Mouse (Mus musculus): ENCODE data around the gene Mrm2.

Gene Mrm2

GRCm38 (mm10) chr5:140331615-140332512 lies at the start of gene Mrm2:
Gene Mrm2 (minus strand): TSS chr5:140331898.
- WGBS: 2% methylated on average over 39 of the region's 39 CpGs

GRCm38 (mm10) chr5:140381156-140381555 lies 49.5 kb upstream of the Mrm2 start:
- WGBS: 69% methylated on average over 7 of the region's 7 CpGs

GRCm38 (mm10) chr5:140379299-140379698 lies 47.6 kb upstream of the Mrm2 start:
- WGBS: 81% methylated on average over 6 of the region's 6 CpGs

- 88% methylated on average over 6 of the region's 6 CpGs for WGBS
These were observed 46.6 kb upstream of the Mrm2 start for GRCm38 (mm10) chr5:140378121-140378853.

GRCm38 (mm10) chr5:140375249-140375829 lies 43.6 kb upstream of the Mrm2 start:
- WGBS: 90% methylated on average over 4 of the region's 4 CpGs

- 30% methylated on average over 3 of the region's 3 CpGs for WGBS
These were observed 42.5 kb upstream of the Mrm2 start for GRCm38 (mm10) chr5:140374226-140374625.

GRCm38 (mm10) chr5:140373711-140374110 lies 42.0 kb upstream of the Mrm2 start:
- WGBS: 83% methylated on average over 2 of the region's 2 CpGs

GRCm38 (mm10) chr5:140371671-140372070 lies 40.0 kb upstream of the Mrm2 start:
- 66% methylated on average over 3 of the region's 3 CpGs for WGBS

- 56% methylated on average over 6 of the region's 6 CpGs for WGBS
These were observed 39.0 kb upstream of the Mrm2 start for GRCm38 (mm10) chr5:140370446-140371254.

- 92% methylated on average over 2 of the region's 2 CpGs for WGBS
These were observed 37.8 kb upstream of the Mrm2 start for GRCm38 (mm10) chr5:140369466-140369865.

GRCm38 (mm10) chr5:140368926-140369325 lies 37.2 kb upstream of the Mrm2 start:
- WGBS: 98% methylated on average over 4 of the region's 4 CpGs

GRCm38 (mm10) chr5:140368126-140368525 lies 36.4 kb upstream of the Mrm2 start:
- 91% methylated on average over 2 of the region's 2 CpGs for WGBS

GRCm38 (mm10) chr5:140364415-140364814 lies 32.7 kb upstream of the Mrm2 start:
- WGBS: 94% methylated on average over 5 of the region's 5 CpGs

- 89% methylated on average over 14 of the region's 14 CpGs for WGBS
These were observed 28.4 kb upstream of the Mrm2 start for GRCm38 (mm10) chr5:140359930-140360674.

GRCm38 (mm10) chr5:140357466-140357865 lies 25.8 kb upstream of the Mrm2 start:
- WGBS: 93% methylated on average over 3 of the region's 3 CpGs

- 90% methylated on average over 11 of the region's 11 CpGs for WGBS
These were observed 24.2 kb upstream of the Mrm2 start for GRCm38 (mm10) chr5:140355934-140356333.

- 96% methylated on average over 6 of the region's 6 CpGs for WGBS
These were observed 20.7 kb upstream of the Mrm2 start for GRCm38 (mm10) chr5:140352352-140352751.

- 94% methylated on average over 8 of the region's 8 CpGs for WGBS
These were observed 19.2 kb upstream of the Mrm2 start for GRCm38 (mm10) chr5:140350731-140351497.

- WGBS: 90% methylated on average over 9 of the region's 9 CpGs
These were observed 18.2 kb upstream of the Mrm2 start for GRCm38 (mm10) chr5:140349882-140350281.

- 100% methylated on average over 1 of the region's 1 CpGs for WGBS
These were observed 14.4 kb upstream of the Mrm2 start for GRCm38 (mm10) chr5:140346050-140346449.
